Mouse (Mus musculus): ENCODE results near the gene Cd3g. TPM values are rescaled to one million over a fixed set of nuclear protein-coding genes. Genes with fewer than 3 reads are reported as not detected.

The Cd3g gene
- polyA plus RNA-seq, 1 experiment = not detected

DNA sequence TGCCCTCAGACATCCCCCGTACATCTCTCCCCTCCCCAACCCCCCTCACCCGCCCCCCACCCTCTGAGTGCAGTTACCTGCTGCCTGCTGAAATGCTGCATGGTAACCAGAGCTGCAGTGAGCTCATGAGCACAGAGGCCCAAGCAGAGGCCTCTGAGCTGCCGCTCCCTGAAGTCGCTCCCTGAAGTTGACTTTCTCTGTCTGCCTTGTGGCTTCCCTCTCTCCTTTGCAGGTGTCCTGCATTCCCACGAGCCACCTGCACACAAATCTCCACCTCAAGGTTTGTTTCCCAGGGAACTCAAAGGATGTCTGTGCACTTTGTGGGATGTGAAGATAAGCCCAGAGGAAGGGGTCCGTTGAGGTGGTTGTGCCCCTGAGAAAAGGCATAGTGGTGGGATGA is 31.1 kb upstream of the Cd3g start:
- H3K27me3 ChIP-seq (ENCODE audit: control insufficient read depth, insufficient read depth, low read length) = 0 out of 2 replicates have a peak, but pooled peaks cover 1% of the 10 kb centered on the region
- TF ChIP-seq POLR2A (IDR thresholded peaks at IDR 0.05; ENCODE audit: borderline replicate concordance, insufficient read depth, low read length) (no peak), CTCF (IDR thresholded peaks at IDR 0.05; ENCODE audit: borderline replicate concordance, insufficient read depth, low read depth, low read length) (no peak)
- no peak for DNase-seq
- H3K4me3 ChIP-seq (replicated peaks; ENCODE audit: insufficient read depth, low read depth, low read length) = no peak overlapping the region
- no peaks in the 10 kb centered on the region for H3K4me1 ChIP-seq (ENCODE audit: control insufficient read depth, insufficient read depth, low read length)
- H3K27ac ChIP-seq (ENCODE audit: insufficient read depth, low read length) = no peak overlapping the region
- 49% methylated on average over 6 of the region's 6 CpGs for WGBS

DNA sequence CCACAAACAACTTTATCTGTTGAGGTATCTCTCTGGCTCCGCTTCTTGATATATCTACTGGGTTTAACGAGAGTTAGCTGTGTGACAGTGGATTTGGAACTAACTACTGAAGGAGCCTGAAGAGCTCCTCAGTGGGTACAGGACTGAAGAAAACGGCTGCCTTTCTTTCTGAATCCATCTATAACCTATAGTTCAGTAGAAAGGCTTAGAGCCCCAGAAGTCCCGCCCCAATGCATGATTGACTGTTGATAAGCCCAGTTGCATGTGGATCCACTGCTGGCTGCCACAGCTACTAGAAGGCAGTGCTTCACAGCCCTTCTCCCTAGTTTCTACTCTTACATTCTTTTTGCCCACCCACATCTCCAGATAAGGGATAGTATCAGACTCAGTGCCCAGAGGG is 30.2 kb upstream of the Cd3g start:
- no peak overlapping the region for H3K27ac ChIP-seq (ENCODE audit: insufficient read depth, low read length)
- 0 out of 2 replicates have a peak, but pooled peaks cover 1% of the 10 kb centered on the region for H3K27me3 ChIP-seq (ENCODE audit: control insufficient read depth, insufficient read depth, low read length)
- 81% methylated on average over 4 of the region's 4 CpGs for WGBS
- H3K4me3 ChIP-seq (replicated peaks; ENCODE audit: insufficient read depth, low read depth, low read length) = no peak overlapping the region
- DNase-seq = no peak
- no peak for TF ChIP-seq CTCF (IDR thresholded peaks at IDR 0.05; ENCODE audit: borderline replicate concordance, insufficient read depth, low read depth, low read length)
- TF ChIP-seq POLR2A (IDR thresholded peaks at IDR 0.05; ENCODE audit: borderline replicate concordance, insufficient read depth, low read length) = no peak
- H3K4me1 ChIP-seq (ENCODE audit: control insufficient read depth, insufficient read depth, low read length) = no peaks in the 10 kb centered on the region

DNA sequence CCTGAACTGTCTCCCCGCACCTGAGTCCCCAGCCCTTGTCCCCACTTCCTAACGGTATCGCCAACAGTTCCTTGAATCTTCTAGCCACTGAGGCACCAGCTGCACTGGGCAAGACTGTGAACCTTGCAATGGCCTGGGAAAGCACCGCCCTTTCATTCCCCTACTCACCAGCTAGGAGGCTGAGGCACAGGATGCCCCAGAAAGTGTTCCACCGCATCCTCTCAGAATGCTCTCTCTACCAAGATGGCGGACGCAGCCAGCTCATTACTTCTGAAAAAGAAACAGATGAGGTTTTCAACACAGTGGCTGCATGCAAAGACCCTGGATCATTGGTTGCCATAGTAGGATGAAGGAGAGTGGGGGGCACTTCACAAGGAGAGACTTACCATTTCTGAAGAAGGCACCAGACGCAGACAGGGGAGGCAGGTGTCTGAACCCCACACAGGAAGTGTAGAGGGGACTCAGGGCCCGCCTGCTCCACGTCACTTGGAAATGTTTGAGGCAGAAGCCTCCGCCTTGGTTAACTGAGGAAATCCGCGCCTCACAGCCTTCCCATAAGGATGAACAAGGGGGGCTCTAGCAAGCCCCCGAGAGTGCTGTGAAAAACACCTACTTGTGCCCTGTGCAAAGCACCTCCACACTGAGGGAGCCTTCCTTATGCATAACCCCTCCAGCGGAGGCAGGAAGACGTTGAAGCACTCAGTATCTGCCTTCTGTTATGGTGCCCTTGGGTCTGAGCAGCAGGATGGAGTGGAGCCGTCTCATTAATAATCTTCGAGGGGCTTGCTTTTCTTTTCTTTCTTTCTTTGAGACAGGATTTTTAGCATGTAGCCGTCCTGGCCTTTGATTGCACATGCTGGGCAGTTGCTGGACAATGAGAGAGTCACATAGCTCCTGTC is 29.2 kb upstream of the Cd3g start, which contains the start of gene Cd3e:
Gene Cd3e, minus strand, starts transcription at position 448 of the 899 bp plus-strand sequence.
- Histone ChIP-seq H3K4me1 (ENCODE audit: control insufficient read depth, insufficient read depth, low read length) (no peaks in the 10 kb centered on the region), H3K4me3 (replicated peaks; ENCODE audit: insufficient read depth, low read depth, low read length) (no peak within 1 kb of the TSS), H3K27ac (ENCODE audit: insufficient read depth, low read length) (no peak within 1 kb of the TSS), H3K27me3 (ENCODE audit: control insufficient read depth, insufficient read depth, low read length) (0 out of 2 replicates have a peak, but pooled peaks cover 1% of the 10 kb centered on the region)
- WGBS = 81% methylated on average over 19 of the region's 19 CpGs
- DNase-seq = no peak
- TF ChIP-seq CTCF (IDR thresholded peaks at IDR 0.05; ENCODE audit: borderline replicate concordance, insufficient read depth, low read depth, low read length) = no peak
- no peak for TF ChIP-seq POLR2A (IDR thresholded peaks at IDR 0.05; ENCODE audit: borderline replicate concordance, insufficient read depth, low read length)

DNA sequence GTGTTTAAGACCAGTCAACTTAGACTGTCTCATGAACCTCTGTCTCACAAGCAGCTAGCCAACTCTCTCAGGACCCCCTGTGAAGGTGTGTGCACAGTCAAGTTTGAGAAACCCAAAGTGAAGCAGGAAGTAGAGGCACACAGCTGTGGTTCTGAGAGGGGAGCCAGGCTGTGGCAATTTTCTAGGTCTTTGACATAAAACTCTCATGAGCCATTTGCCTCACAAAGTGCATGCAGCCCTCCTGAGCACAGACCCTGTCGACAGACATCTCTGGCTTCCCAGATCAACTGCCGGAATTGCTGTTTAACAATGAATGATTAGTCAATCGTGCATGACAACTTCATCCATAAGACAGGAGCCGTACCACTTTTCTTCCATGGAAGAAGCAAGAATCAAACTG is 28.1 kb upstream of the Cd3g start:
- Histone ChIP-seq H3K27me3 (ENCODE audit: control insufficient read depth, insufficient read depth, low read length) (0 out of 2 replicates have a peak, but pooled peaks cover 1% of the 10 kb centered on the region), H3K4me1 (ENCODE audit: control insufficient read depth, insufficient read depth, low read length) (no peaks in the 10 kb centered on the region), H3K4me3 (replicated peaks; ENCODE audit: insufficient read depth, low read depth, low read length) (no peak overlapping the region), H3K27ac (ENCODE audit: insufficient read depth, low read length) (no peak overlapping the region)
- TF ChIP-seq CTCF (IDR thresholded peaks at IDR 0.05; ENCODE audit: borderline replicate concordance, insufficient read depth, low read depth, low read length) (no peak), POLR2A (IDR thresholded peaks at IDR 0.05; ENCODE audit: borderline replicate concordance, insufficient read depth, low read length) (no peak)
- no peak for DNase-seq
- WGBS = 30% methylated on average over 4 of the region's 4 CpGs

DNA sequence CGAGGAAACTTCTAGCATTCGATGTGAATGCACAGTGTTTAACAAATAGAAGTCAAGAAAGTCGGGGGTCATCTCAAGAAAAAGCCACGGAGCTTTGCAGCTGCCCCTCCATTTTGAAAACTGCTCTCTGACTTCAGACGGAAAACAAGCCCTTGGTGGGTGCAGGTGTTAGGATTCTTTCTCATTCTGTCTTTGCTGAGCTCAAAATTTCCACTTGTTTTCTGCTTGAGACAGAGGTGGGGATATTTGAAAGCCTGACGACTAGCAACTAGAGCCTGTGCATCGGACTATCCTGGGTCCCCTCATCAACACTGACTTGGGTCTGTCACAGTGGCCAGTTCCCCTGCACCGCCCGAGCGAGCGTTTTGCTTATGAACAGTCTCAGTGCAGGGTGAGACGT is 27.2 kb upstream of the Cd3g start:
- Histone ChIP-seq H3K27me3 (ENCODE audit: control insufficient read depth, insufficient read depth, low read length) (0 out of 2 replicates have a peak, but pooled peaks cover 1% of the 10 kb centered on the region), H3K27ac (ENCODE audit: insufficient read depth, low read length) (no peak overlapping the region), H3K4me3 (replicated peaks; ENCODE audit: insufficient read depth, low read depth, low read length) (no peak overlapping the region), H3K4me1 (ENCODE audit: control insufficient read depth, insufficient read depth, low read length) (no peaks in the 10 kb centered on the region)
- WGBS = 70% methylated on average over 12 of the region's 12 CpGs
- DNase-seq = no peak
- TF ChIP-seq POLR2A (IDR thresholded peaks at IDR 0.05; ENCODE audit: borderline replicate concordance, insufficient read depth, low read length) (no peak), CTCF (IDR thresholded peaks at IDR 0.05; ENCODE audit: borderline replicate concordance, insufficient read depth, low read depth, low read length) (no peak)

DNA sequence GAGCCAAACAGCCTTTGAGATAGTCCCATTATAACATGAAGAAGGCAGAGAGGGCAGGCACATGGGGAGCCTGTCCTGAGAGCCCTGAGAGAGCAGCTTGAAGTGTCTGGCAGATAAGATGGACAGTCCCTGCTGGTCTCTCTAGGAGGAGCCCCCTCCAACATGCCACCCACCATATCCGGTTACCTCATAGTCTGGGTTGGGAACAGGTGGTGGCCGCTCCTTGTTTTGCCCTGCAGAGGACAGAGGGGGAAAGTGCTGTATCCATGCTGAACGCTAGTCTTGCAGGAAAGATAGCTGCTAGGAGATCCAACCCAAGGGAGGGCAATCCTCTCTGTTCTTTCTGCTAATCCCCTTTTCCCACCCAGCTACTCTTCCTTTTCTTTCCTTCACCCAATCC is 20.0 kb upstream of the Cd3g start:
- H3K4me3 ChIP-seq (replicated peaks; ENCODE audit: insufficient read depth, low read depth, low read length) = no peak overlapping the region
- no peaks in the 10 kb centered on the region for H3K27me3 ChIP-seq (ENCODE audit: control insufficient read depth, insufficient read depth, low read length)
- H3K27ac ChIP-seq (ENCODE audit: insufficient read depth, low read length) = no peak overlapping the region
- DNase-seq = no peak
- TF ChIP-seq POLR2A (IDR thresholded peaks at IDR 0.05; ENCODE audit: borderline replicate concordance, insufficient read depth, low read length) (no peak), CTCF (IDR thresholded peaks at IDR 0.05; ENCODE audit: borderline replicate concordance, insufficient read depth, low read depth, low read length) (no peak)
- peaks cover 12% of the 10 kb centered on the region for H3K4me1 ChIP-seq (ENCODE audit: control insufficient read depth, insufficient read depth, low read length)
- WGBS = 87% methylated on average over 3 of the region's 3 CpGs

DNA sequence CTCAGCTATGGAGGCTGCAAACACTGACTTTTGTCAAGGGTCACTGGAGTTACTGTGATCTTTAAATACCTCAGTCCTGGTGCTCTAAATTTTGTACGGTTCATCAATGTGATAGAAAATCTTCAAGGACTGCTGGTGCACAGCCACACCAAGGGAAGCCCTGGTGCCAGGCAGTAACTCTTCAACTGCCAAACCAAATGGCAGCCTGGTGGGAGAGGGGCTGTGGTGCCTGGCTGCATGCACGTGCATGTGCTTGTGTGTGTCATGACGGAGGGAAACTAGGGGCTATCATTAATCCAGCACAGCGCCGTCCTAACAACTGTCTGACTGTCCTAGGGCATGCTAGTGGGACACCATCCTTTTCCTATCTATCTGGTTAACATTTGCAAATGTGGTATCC is 19.5 kb upstream of the Cd3g start:
- Histone ChIP-seq H3K4me1 (ENCODE audit: control insufficient read depth, insufficient read depth, low read length) (peaks cover 12% of the 10 kb centered on the region), H3K27ac (ENCODE audit: insufficient read depth, low read length) (no peak overlapping the region), H3K27me3 (ENCODE audit: control insufficient read depth, insufficient read depth, low read length) (no peaks in the 10 kb centered on the region), H3K4me3 (replicated peaks; ENCODE audit: insufficient read depth, low read depth, low read length) (no peak overlapping the region)
- TF ChIP-seq POLR2A (IDR thresholded peaks at IDR 0.05; ENCODE audit: borderline replicate concordance, insufficient read depth, low read length) = no peak
- TF ChIP-seq CTCF (IDR thresholded peaks at IDR 0.05; ENCODE audit: borderline replicate concordance, insufficient read depth, low read depth, low read length) = no peak
- WGBS = 65% methylated on average over 5 of the region's 5 CpGs
- no peak for DNase-seq

DNA sequence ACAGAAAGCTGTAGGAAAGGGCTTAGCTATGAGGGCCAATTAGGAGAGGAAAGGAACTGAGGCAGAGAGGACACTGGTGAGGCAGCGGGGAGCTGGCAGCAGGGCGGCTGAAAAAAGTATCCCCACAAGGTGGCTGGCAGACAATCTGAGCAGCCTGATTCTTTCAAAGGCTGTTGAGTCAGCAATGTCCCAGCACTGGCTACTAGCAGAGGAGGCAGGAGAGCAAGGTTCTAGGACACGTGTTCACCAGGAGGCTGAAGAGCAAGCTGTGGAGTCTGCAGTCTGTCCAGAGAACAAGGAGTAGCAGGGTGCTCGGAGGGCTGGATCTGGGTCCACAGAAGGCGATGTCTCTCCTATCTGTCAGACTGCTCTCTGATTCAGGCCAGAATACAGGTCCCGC is 18.9 kb upstream of the Cd3g start:
- Histone ChIP-seq H3K4me3 (replicated peaks; ENCODE audit: insufficient read depth, low read depth, low read length) (no peak overlapping the region), H3K27me3 (ENCODE audit: control insufficient read depth, insufficient read depth, low read length) (no peaks in the 10 kb centered on the region), H3K4me1 (ENCODE audit: control insufficient read depth, insufficient read depth, low read length) (peaks cover 12% of the 10 kb centered on the region), H3K27ac (ENCODE audit: insufficient read depth, low read length) (no peak overlapping the region)
- WGBS = 15% methylated on average over 6 of the region's 6 CpGs
- peak; percentile 60 to 78 for DNase-seq
- TF ChIP-seq POLR2A (IDR thresholded peaks at IDR 0.05; ENCODE audit: borderline replicate concordance, insufficient read depth, low read length) = no peak
- no peak; the same call in 1 of the 2 replicates for TF ChIP-seq CTCF (IDR thresholded peaks at IDR 0.05; ENCODE audit: borderline replicate concordance, insufficient read depth, low read depth, low read length)
